Mouse (Mus musculus) spleen, adult 12 weeks (tissue): ENCODE measurements around the gene Zfp811.

Experiments used
- DNase-seq: peaks from one replicate; pipeline ENCODE4 v3.0.0; 2022; ENCODE audit warnings: low spot score

The Zfp811 gene

DNA sequence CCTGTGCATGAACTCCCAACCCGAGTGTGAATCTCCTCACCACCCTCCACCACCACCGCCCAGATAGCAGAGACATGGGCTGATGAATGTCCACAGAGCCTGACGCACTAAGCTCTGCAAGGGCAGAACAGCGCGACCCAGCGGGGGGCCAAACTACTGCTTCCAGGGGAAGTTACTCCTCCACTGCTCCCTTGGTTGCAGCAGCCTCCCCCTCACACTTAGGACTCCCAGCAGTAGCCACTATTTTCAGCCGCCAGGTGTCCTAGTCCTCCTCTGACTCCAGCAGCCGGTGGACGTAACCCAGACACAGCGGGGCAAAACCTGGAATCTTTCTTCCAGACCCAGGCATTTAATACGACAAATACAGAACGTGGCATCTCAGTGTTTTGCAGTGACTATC lies 56.1 kb downstream of the Zfp811 start:
- no peak for DNase-seq

DNA sequence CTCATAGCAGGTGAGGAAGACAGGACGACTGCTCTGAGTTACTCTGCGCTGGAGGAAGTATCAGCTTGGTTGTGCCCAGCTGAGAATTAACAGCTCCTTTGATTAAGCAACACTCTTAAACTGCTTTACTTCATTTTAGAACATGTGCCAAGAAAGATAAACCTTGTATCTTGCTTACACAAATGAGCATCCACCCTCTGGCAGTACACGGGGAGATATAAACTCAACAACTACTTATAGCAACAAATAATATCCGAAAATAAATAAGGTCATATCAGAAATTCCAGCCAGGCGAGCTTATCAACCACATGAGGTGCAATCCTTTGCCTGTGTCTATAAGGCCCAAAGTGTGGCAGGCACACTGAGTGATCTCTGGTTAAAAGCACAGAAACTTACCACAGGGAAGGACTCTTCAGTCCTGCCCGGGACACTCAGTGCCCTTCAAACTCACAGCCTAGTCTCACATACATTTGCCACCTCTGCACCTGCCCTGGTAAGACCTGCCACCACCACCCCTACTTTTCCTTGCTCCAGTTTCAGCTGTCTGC lies 56.8 kb downstream of the Zfp811 start:
- DNase-seq, result no peak

DNA sequence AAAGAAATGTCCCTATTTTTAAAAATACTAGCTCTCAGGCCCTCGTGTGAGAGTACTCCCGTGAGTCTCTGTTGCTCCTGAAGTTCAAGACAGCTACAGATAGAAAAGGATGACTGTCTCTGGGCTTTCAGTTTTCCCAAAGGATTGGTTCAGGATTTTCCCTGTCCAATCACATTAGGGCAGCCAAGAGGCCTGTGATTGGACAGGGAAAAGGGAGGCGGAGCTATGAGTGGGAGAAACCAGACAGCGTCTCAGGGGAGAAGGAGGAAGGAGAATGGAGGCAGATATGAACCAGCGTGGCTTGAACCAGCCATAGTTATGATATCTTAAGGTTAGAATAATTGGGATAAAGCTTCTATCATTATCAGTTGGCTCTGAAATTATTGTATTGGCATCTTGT lies 59.1 kb downstream of the Zfp811 start:
- DNase-seq, result no peak
